Mouse (Mus musculus) ES-E14 (cell line): ENCODE measurements at regions not wholly inside any gene's neighbourhood (a gene's known extent, or its start where the extent isn't known, plus 50 kb on each side); places are given as distances from the start of the nearest gene placed in this dataset.

Experiments
- CHD2 ChIP-seq: IDR thresholded peaks from 2 replicates; pipeline ENCODE4 v1.6.1; 2014; ENCODE audit warnings: mild to moderate bottlenecking, low read depth, low read length, inconsistent platforms
- HCFC1 ChIP-seq: IDR thresholded peaks from 2 replicates; pipeline ENCODE4 v1.6.1; 2012; ENCODE audit warnings: low read length, inconsistent platforms, borderline replicate concordance; ENCODE audit not compliant: insufficient read depth
- MAFK ChIP-seq: IDR thresholded peaks from 2 replicates; pipeline ENCODE4 v1.6.1; 2014; ENCODE audit warnings: mild to moderate bottlenecking, low read depth, low read length, inconsistent platforms; ENCODE audit not compliant: insufficient read depth
- ZC3H11A ChIP-seq: IDR thresholded peaks from 2 replicates; pipeline ENCODE4 v1.6.1; 2012; ENCODE audit warnings: low read depth, mild to moderate bottlenecking, inconsistent platforms, low read length, borderline replicate concordance
- ZNF384 ChIP-seq: IDR thresholded peaks from 2 replicates; pipeline ENCODE4 v1.6.1; 2012; ENCODE audit warnings: low read depth, low read length, inconsistent platforms

GRCm38 (mm10) chr7:111863035-111863434 is 83.3 kb upstream of the Galnt18 start:
- TF ChIP-seq HCFC1 (no peak), MAFK (no peak), CHD2 (no peak), ZC3H11A (no peak), ZNF384 (no peak)
